Mouse (Mus musculus) thymus, postnatal 36 days (tissue): ENCODE results near the gene Tnf.

Experiments used
- DNase-seq, 2 experiments: peaks; one replicate each; pipeline ENCODE4 v3.0.0; 2022; ENCODE audit warnings: mixed read lengths in 2 of 2

The Tnf gene

GRCm38 (mm10) chr17:35153077-35153476 is 48.7 kb downstream of the Tnf start:
- peak in 1 of 2 experiments; percentile 5 for DNase-seq

DNA sequence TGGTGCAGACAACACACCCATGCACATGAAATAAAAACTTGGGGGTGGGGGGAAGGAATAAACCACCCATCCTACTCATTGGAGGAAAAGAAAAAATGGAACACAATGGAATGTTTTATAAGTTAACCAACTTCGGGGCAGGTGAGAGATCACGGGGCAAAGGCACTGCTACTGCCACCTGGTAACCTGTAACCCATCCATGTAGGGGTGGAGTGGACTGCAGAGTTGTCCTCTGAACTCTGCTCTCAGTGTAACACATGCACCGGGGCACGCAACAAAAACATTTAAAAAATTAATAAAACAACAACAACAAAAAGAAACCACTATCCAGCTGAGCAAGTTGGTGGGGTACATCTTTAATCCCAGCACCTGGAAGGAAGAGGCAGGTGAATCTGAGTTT is 49.7 kb downstream of the Tnf start:
- DNase-seq = no peak
